Mouse (Mus musculus): ENCODE results near the gene Ralgps2.

Ralgps2 gene

DNA sequence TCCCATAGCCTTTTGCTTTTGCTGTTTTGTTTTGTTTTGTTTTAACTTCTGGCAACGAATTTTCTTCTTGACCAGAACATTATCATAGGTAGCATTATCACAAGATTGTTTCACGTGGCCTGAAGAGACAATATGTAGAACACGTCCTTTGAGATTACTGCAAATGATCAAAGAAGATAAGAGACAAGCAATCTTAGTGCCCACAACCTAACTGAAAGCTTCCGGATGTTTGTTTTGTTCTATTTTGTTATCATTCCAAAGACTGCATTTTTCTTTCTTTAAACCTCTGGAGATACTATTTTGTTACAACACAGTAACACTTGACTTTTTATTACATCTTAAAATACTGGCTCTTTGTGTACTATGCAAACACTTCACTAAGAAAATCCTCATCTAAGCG is 69.4 kb downstream of the Ralgps2 start:
- peaks cover 35% of the 10 kb centered on the region for H3K36me3 ChIP-seq (ENCODE audit: insufficient read depth, low read length)
- H3K4me3 ChIP-seq (replicated peaks; ENCODE audit: low read length): no peak overlapping the region
- H3K9me3 ChIP-seq (ENCODE audit: low read length): no peaks in the 10 kb centered on the region
- no peaks in the 10 kb centered on the region for H3K27me3 ChIP-seq (ENCODE audit: insufficient read depth, low read length)
- TF ChIP-seq CTCF (conservative IDR thresholded peaks at IDR 0.05; ENCODE audit: low read length): no peak
- TF ChIP-seq NANOG (IDR thresholded peaks at IDR 0.05; ENCODE audit: borderline replicate concordance, low read length): no peak
- TF ChIP-seq POU5F1 (IDR thresholded peaks at IDR 0.05; ENCODE audit: borderline replicate concordance, low read length): no peak
- no peaks in the 10 kb centered on the region for H3K4me1 ChIP-seq (replicated peaks; ENCODE audit: low read depth, low read length)

DNA sequence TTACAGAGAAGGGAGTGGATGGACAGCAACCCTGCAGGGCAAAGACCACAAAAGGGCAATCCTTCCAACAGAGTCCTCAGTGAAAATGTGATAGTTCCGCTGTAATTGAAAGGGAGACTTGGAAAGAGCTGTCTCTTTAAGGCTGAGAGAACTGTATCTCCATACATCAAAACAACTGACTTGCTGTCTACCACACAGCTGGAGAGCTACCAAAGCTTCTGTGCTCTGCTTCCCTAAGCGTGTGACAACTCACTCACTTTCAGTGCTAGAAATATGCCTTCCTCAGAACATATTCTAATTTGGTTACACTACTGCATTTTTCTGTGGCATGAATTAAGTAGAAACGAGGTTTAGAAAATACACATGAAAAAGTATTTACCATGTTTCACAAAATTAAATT is 75.2 kb downstream of the Ralgps2 start:
- TF ChIP-seq NANOG (IDR thresholded peaks at IDR 0.05; ENCODE audit: borderline replicate concordance, low read length): no peak
- TF ChIP-seq CTCF (conservative IDR thresholded peaks at IDR 0.05; ENCODE audit: low read length): no peak
- TF ChIP-seq POU5F1 (IDR thresholded peaks at IDR 0.05; ENCODE audit: borderline replicate concordance, low read length): no peak
- H3K27me3 ChIP-seq (ENCODE audit: insufficient read depth, low read length): no peaks in the 10 kb centered on the region
- H3K4me1 ChIP-seq (replicated peaks; ENCODE audit: low read depth, low read length): peaks cover 4% of the 10 kb centered on the region; the same call in 1 of the 2 replicates
- no peak overlapping the region for H3K4me3 ChIP-seq (replicated peaks; ENCODE audit: low read length)
- H3K9me3 ChIP-seq (ENCODE audit: low read length): no peaks in the 10 kb centered on the region
- peaks cover 16% of the 10 kb centered on the region; the same call in 1 of the 2 replicates for H3K36me3 ChIP-seq (ENCODE audit: insufficient read depth, low read length)

DNA sequence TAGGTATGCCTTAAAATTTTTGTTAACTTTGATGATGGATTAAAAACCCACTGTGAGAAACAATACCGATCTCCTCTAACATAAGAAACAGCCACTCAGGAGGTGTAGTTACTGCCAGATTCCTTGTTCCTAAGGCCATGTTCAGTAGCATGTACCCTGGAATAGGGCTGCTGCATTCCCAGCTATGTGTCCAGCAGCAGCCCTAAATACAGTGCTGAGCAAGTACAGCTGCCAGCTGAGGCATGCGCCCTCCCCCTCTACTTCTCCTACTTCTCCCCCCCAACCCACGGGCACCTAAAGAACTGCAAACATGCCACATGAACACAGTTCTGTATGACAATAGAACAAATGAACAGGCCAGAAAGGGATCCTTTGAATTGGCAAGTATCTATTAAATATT is 75.7 kb downstream of the Ralgps2 start:
- H3K4me3 ChIP-seq (replicated peaks; ENCODE audit: low read length): no peak overlapping the region
- peaks cover 4% of the 10 kb centered on the region; the same call in 1 of the 2 replicates for H3K4me1 ChIP-seq (replicated peaks; ENCODE audit: low read depth, low read length)
- H3K27me3 ChIP-seq (ENCODE audit: insufficient read depth, low read length): no peaks in the 10 kb centered on the region
- TF ChIP-seq CTCF (conservative IDR thresholded peaks at IDR 0.05; ENCODE audit: low read length) (no peak), NANOG (IDR thresholded peaks at IDR 0.05; ENCODE audit: borderline replicate concordance, low read length) (no peak), POU5F1 (IDR thresholded peaks at IDR 0.05; ENCODE audit: borderline replicate concordance, low read length) (no peak)
- H3K9me3 ChIP-seq (ENCODE audit: low read length): no peaks in the 10 kb centered on the region
- H3K36me3 ChIP-seq (ENCODE audit: insufficient read depth, low read length): peaks cover 16% of the 10 kb centered on the region; the same call in 1 of the 2 replicates

DNA sequence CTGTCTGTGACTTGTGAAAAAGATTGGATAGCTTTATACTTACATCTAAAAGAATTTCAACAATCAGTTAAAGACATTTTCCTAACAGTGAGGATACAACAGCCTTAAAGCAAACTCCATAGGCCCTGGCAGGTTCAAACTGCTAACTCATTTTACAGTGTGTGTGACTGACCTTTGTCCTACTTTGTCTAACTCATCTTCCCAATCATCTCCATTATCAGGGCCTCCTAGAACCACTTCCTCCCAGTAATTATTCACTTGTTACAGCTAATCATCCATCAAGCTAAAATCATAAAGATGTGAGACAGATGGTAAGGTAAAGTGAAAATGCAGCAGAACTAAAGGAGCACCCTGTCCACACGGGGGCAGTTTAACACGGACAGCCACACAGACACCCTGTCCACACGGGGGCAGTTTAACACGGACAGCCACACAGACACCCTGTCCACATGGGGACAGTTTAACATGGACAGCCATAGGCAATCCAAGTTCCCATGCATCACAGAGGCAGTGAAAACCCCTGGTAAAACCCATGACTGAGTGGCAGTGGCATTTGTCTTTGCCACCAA is 77.9 kb downstream of the Ralgps2 start:
- Histone ChIP-seq H3K27me3 (ENCODE audit: insufficient read depth, low read length) (no peaks in the 10 kb centered on the region), H3K4me1 (replicated peaks; ENCODE audit: low read depth, low read length) (peaks cover 4% of the 10 kb centered on the region; the same call in 1 of the 2 replicates), H3K4me3 (replicated peaks; ENCODE audit: low read length) (no peak overlapping the region), H3K36me3 (ENCODE audit: insufficient read depth, low read length) (peaks cover under 1% of the 10 kb centered on the region; the same call in 1 of the 2 replicates), H3K9me3 (ENCODE audit: low read length) (no peaks in the 10 kb centered on the region)
- TF ChIP-seq NANOG (IDR thresholded peaks at IDR 0.05; ENCODE audit: borderline replicate concordance, low read length) (no peak), CTCF (conservative IDR thresholded peaks at IDR 0.05; ENCODE audit: low read length) (no peak), POU5F1 (IDR thresholded peaks at IDR 0.05; ENCODE audit: borderline replicate concordance, low read length) (no peak)

DNA sequence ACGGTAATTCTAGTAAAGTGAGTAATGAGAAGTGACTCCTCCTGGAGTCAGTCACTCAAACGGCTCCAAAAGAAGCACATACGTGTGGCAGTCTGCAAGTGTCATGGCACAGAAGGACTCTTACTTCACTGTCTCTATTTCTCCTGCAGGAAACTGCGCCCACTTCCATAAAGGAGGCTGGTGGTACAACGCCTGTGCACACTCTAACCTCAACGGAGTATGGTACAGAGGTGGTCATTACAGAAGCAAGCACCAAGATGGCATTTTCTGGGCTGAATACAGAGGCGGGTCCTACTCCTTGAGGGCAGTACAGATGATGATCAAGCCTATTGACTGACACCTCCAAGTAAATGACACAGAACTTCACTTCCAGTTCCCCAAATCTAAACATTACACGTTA is 79.2 kb downstream of the Ralgps2 start:
- H3K4me1 ChIP-seq (replicated peaks; ENCODE audit: low read depth, low read length): peaks cover 4% of the 10 kb centered on the region; the same call in 1 of the 2 replicates
- H3K36me3 ChIP-seq (ENCODE audit: insufficient read depth, low read length): peaks cover 4% of the 10 kb centered on the region; the same call in 1 of the 2 replicates
- no peak for TF ChIP-seq CTCF (conservative IDR thresholded peaks at IDR 0.05; ENCODE audit: low read length)
- no peak for TF ChIP-seq NANOG (IDR thresholded peaks at IDR 0.05; ENCODE audit: borderline replicate concordance, low read length)
- no peak for TF ChIP-seq POU5F1 (IDR thresholded peaks at IDR 0.05; ENCODE audit: borderline replicate concordance, low read length)

DNA sequence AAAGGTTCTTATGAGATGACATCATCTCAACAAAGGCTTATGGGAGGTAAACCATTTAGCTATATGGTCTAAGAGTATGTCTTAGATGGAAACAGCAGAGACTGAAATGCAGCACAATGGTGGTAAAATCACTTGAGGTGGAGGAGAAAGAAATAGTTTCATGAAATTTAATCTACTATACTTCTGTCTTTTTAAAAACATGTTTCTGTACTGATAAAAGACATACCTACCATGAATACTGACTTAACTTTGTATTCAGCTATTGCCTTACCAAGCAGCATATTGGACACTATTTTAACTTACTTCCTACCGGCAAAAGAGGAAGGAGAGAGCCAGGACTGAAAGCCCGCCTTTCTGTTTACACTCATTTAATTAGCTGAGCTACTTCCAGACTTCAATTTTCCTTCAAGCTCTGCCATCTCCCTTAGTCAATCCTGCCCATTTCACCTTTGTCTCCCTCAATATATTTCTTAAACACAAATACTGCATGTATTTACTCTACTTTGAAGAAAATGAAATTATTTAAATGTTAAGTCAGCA is 79.6 kb downstream of the Ralgps2 start:
- H3K4me3 ChIP-seq (replicated peaks; ENCODE audit: low read length): no peak overlapping the region
- no peaks in the 10 kb centered on the region for H3K9me3 ChIP-seq (ENCODE audit: low read length)
- TF ChIP-seq POU5F1 (IDR thresholded peaks at IDR 0.05; ENCODE audit: borderline replicate concordance, low read length): no peak
- TF ChIP-seq NANOG (IDR thresholded peaks at IDR 0.05; ENCODE audit: borderline replicate concordance, low read length): no peak
- TF ChIP-seq CTCF (conservative IDR thresholded peaks at IDR 0.05; ENCODE audit: low read length): no peak
- peaks cover 4% of the 10 kb centered on the region; the same call in 1 of the 2 replicates for H3K36me3 ChIP-seq (ENCODE audit: insufficient read depth, low read length)
- H3K27me3 ChIP-seq (ENCODE audit: insufficient read depth, low read length): no peaks in the 10 kb centered on the region
- peaks cover 4% of the 10 kb centered on the region; the same call in 1 of the 2 replicates for H3K4me1 ChIP-seq (replicated peaks; ENCODE audit: low read depth, low read length)

More for the DNA sequence above, 79.2 kb downstream of the Ralgps2 start:
- Histone ChIP-seq H3K9me3 (ENCODE audit: low read length) (no peaks in the 10 kb centered on the region), H3K4me3 (replicated peaks; ENCODE audit: low read length) (no peak overlapping the region), H3K27me3 (ENCODE audit: insufficient read depth, low read length) (no peaks in the 10 kb centered on the region)

DNA sequence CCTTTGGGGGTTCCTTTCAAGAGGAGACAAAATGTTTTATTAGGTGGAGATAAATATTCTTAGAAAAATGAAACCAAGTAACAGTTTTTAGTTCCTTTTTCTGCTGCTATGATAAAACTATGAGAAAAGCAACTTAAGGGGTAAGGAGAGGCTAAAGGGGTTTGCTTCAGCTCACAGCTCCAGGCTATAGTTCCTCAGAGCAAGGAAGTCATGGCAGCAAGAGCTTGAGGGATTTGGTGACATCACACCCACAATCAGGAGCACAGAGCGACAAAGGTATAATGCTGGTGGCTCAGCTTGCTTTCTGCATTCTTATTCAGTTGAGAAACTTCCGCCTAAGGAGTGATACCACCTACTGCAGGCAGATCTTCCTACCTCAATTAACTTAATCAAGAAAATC is 80.3 kb downstream of the Ralgps2 start:
- Histone ChIP-seq H3K4me3 (replicated peaks; ENCODE audit: low read length) (no peak overlapping the region), H3K27me3 (ENCODE audit: insufficient read depth, low read length) (no peaks in the 10 kb centered on the region), H3K9me3 (ENCODE audit: low read length) (no peaks in the 10 kb centered on the region), H3K36me3 (ENCODE audit: insufficient read depth, low read length) (peaks cover 4% of the 10 kb centered on the region; the same call in 1 of the 2 replicates), H3K4me1 (replicated peaks; ENCODE audit: low read depth, low read length) (peaks cover 2% of the 10 kb centered on the region; the same call in 1 of the 2 replicates)
- TF ChIP-seq NANOG (IDR thresholded peaks at IDR 0.05; ENCODE audit: borderline replicate concordance, low read length): no peak
- TF ChIP-seq CTCF (conservative IDR thresholded peaks at IDR 0.05; ENCODE audit: low read length): no peak
- TF ChIP-seq POU5F1 (IDR thresholded peaks at IDR 0.05; ENCODE audit: borderline replicate concordance, low read length): no peak

DNA sequence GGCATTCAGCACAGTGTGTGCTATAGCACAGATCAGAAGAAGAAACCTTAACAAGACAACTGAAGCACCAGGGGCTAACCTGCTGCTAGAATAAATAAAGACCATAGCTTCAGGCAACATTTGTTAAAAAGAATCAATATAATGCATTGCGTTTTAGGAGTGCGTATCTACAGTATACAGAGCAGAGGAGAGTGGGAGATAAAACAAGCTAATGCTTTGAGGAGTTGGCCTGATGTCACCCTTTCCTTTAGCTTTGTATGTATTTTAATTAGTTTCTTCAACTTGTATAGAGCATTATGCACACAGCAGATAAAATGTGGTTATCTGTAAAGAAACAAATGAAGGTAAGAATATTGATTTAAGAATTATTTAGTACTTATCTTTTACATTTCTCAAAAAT is 82.8 kb downstream of the Ralgps2 start:
- Histone ChIP-seq H3K27me3 (ENCODE audit: insufficient read depth, low read length) (no peaks in the 10 kb centered on the region), H3K36me3 (ENCODE audit: insufficient read depth, low read length) (peaks cover 4% of the 10 kb centered on the region; the same call in 1 of the 2 replicates), H3K9me3 (ENCODE audit: low read length) (no peaks in the 10 kb centered on the region), H3K4me3 (replicated peaks; ENCODE audit: low read length) (no peak overlapping the region), H3K4me1 (replicated peaks; ENCODE audit: low read depth, low read length) (no peaks in the 10 kb centered on the region)
- TF ChIP-seq POU5F1 (IDR thresholded peaks at IDR 0.05; ENCODE audit: borderline replicate concordance, low read length): no peak
- TF ChIP-seq NANOG (IDR thresholded peaks at IDR 0.05; ENCODE audit: borderline replicate concordance, low read length): no peak
- no peak for TF ChIP-seq CTCF (conservative IDR thresholded peaks at IDR 0.05; ENCODE audit: low read length)
